Mouse (Mus musculus) embryonic fibroblast, embryonic 13.5 days (primary cell): Measurements from ENCODE around the gene Hivep2.

Experiments used
- CTCF ChIP-seq: IDR thresholded peaks from 2 replicates; pipeline ENCODE4 v1.5.1; 2011; ENCODE audit warnings: mild to moderate bottlenecking, control low read depth, low read length, moderate library complexity, borderline replicate concordance; ENCODE audit not compliant: insufficient read depth
- POLR2A ChIP-seq: IDR thresholded peaks from 2 replicates; pipeline ENCODE4 v1.6.1; 2011; ENCODE audit warnings: low read depth, mild to moderate bottlenecking, control low read depth, low read length, moderate library complexity

DNA sequence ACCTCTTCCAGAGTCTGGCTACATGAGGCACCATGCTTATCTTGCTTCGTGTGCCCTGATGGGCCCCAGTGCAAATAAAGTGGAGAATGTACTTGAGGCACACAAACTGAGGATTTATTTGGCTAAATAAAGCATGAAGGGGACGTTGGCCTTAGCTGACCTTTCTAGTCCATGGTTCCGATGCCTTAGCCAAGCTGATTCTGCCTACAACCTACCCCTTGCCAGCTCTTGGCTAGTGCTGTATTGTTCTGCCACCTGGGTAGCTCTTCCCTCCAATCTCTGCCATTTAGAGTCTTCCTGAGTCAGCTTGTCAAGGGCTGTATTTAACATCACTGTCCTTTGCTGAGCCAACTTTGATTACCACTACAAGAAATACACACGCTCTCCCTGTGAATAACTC lies 133.3 kb downstream of the Hivep2 start:
- no peak for TF ChIP-seq POLR2A
- TF ChIP-seq CTCF, result no peak
